Mouse (Mus musculus) myocyte (in vitro differentiated cells): ENCODE measurements at regions not wholly inside any gene's neighbourhood (a gene's known extent, or its start where the extent isn't known, plus 50 kb on each side); places are given as distances from the start of the nearest gene placed in this dataset.

Source experiments
- E2F4 ChIP-seq: IDR thresholded peaks from one replicate; pipeline ENCODE4 v1.6.1; 2011; ENCODE audit warnings: mild to moderate bottlenecking, control low read depth, moderate library complexity; ENCODE audit not compliant: insufficient read depth
- POLR2A ChIP-seq: IDR thresholded peaks from one replicate; pipeline ENCODE4 v1.6.1; 2011; ENCODE audit warnings: low read depth, mild to moderate bottlenecking, control low read depth, moderate library complexity; ENCODE audit not compliant: insufficient read length
- POLR2AphosphoS2 ChIP-seq: IDR thresholded peaks from one replicate; pipeline ENCODE4 v1.6.1; 2011; ENCODE audit warnings: low read depth, control low read depth; ENCODE audit not compliant: insufficient read length

- TF ChIP-seq POLR2A: no peak
- no peak for TF ChIP-seq E2F4
- no peak for TF ChIP-seq POLR2AphosphoS2
Observed at GRCm38 (mm10) chr10:99578366-99578765, 181.1 kb downstream of the Csl start.
